Mouse (Mus musculus) intestine, embryonic 16.5 days (tissue): ENCODE results near the gene 1700030K09Rik. TPM values are rescaled to one million over a fixed set of nuclear protein-coding genes. Genes with fewer than 3 reads are reported as not detected.

Source experiments
- ATAC-seq: fragments of 200-750 bp; cut with Nextera tagmentation; 2 replicates; pipeline ENCODE4 v1.8.0; 2017; ENCODE audit warnings: moderate TSS enrichment, moderate library complexity
- H3K27ac ChIP-seq: fragments of 300-500 bp; sonication (generic); 2 replicates; pipeline ENCODE4 v1.5.1; 2014; ENCODE audit warnings: mild to moderate bottlenecking, low read length
- H3K27me3 ChIP-seq: fragments of 300-500 bp; sonication (generic); replicated peaks from 2 replicates; pipeline ENCODE4 v1.6.1; 2014; ENCODE audit warnings: low read length, control low read depth, mixed read lengths; ENCODE audit not compliant: control insufficient read depth, insufficient read depth
- H3K36me3 ChIP-seq: fragments of 300-500 bp; sonication (generic); 2 replicates; pipeline ENCODE4 v1.6.1; 2014; ENCODE audit warnings: low read length, control low read depth; ENCODE audit not compliant: control insufficient read depth, insufficient read depth
- H3K4me1 ChIP-seq: fragments of 300-500 bp; sonication (generic); 2 replicates; pipeline ENCODE4 v1.6.1; 2014; ENCODE audit warnings: low read length, control low read depth, mixed read lengths; ENCODE audit not compliant: control insufficient read depth, insufficient read depth
- H3K4me2 ChIP-seq: fragments of 300-500 bp; sonication (generic); 2 replicates; pipeline ENCODE4 v1.6.1; 2014; ENCODE audit warnings: low read depth, low read length, control low read depth
- H3K4me3 ChIP-seq: fragments of 300-500 bp; sonication (generic); 2 replicates; pipeline ENCODE4 v1.5.1; 2014; ENCODE audit warnings: mild to moderate bottlenecking, low read length
- H3K9ac ChIP-seq: fragments of 300-500 bp; sonication (generic); 2 replicates; pipeline ENCODE4 v1.6.1; 2014; ENCODE audit warnings: low read depth, low read length
- H3K9me3 ChIP-seq: fragments of 300-500 bp; sonication (generic); 2 replicates; pipeline ENCODE4 v1.6.1; 2016; ENCODE audit warnings: low read length, control low read depth; ENCODE audit not compliant: control insufficient read depth
- WGBS: fragments of 180-500 bp; shearing (Covaris S2); extraction: QIAGEN DNeasy Blood & Tissue Kit; methylation state at CpG from one replicate; pipeline ENCODE4 v1.1.7; 2014; 5-methylcytosine and 5-hydroxymethylcytosine counted together
- polyA plus RNA-seq: library from polyadenylated mRNA; unstranded; fragments of >200 nt; fragmentation: Nextera tagmentation; extraction: Ambion mirVana; gene quantifications from 2 replicates; pipeline ENCODE4 v1.2.1, GENCODE M21; 2015

1700030K09Rik gene
- polyA plus RNA-seq, 1 experiment from 2014 or later = 11.5 TPM

GRCm38 (mm10) chr8:72455317-72455716 lies 11.6 kb downstream of the 1700030K09Rik start:
- Histone ChIP-seq H3K9me3 (peaks cover 7% of the 10 kb centered on the region), H3K9ac (no peak overlapping the region), H3K27me3 (no peaks in the 10 kb centered on the region), H3K4me3 (no peak overlapping the region), H3K4me2 (no peak overlapping the region), H3K36me3 (peaks cover 24% of the 10 kb centered on the region), H3K4me1 (no peaks in the 10 kb centered on the region), H3K27ac (no peak overlapping the region)
- WGBS = 92% methylated on average over 4 of the region's 4 CpGs
- no peak for ATAC-seq

- Histone ChIP-seq H3K27ac (no peak overlapping the region), H3K27me3 (no peaks in the 10 kb centered on the region), H3K9me3 (peaks cover 7% of the 10 kb centered on the region), H3K36me3 (peaks cover 42% of the 10 kb centered on the region), H3K4me3 (no peak overlapping the region), H3K4me1 (no peaks in the 10 kb centered on the region), H3K9ac (no peak overlapping the region), H3K4me2 (no peak overlapping the region)
- ATAC-seq = no peak
- WGBS = 89% methylated on average over 3 of the region's 3 CpGs
Observed at GRCm38 (mm10) chr8:72457806-72458205, 14.1 kb downstream of the 1700030K09Rik start.

- H3K4me2 ChIP-seq = no peak overlapping the region
- no peaks in the 10 kb centered on the region for H3K27me3 ChIP-seq
- no peak overlapping the region for H3K9ac ChIP-seq
- no peaks in the 10 kb centered on the region for H3K4me1 ChIP-seq
- no peak overlapping the region for H3K4me3 ChIP-seq
- H3K9me3 ChIP-seq = peaks cover 5% of the 10 kb centered on the region
- ATAC-seq = no peak
- 82% methylated on average over 6 of the region's 6 CpGs for WGBS
- H3K27ac ChIP-seq = no peak overlapping the region
- H3K36me3 ChIP-seq = peaks cover 44% of the 10 kb centered on the region
Observed at GRCm38 (mm10) chr8:72458457-72458856, 14.8 kb downstream of the 1700030K09Rik start.

GRCm38 (mm10) chr8:72459881-72460533 lies 16.3 kb downstream of the 1700030K09Rik start:
- Histone ChIP-seq H3K4me2 (no peak overlapping the region), H3K9ac (no peak overlapping the region), H3K9me3 (no peaks in the 10 kb centered on the region), H3K36me3 (peaks cover 51% of the 10 kb centered on the region), H3K4me3 (no peak overlapping the region), H3K27ac (no peak overlapping the region), H3K4me1 (no peaks in the 10 kb centered on the region), H3K27me3 (no peaks in the 10 kb centered on the region)
- WGBS = 88% methylated on average over 4 of the region's 4 CpGs
- ATAC-seq = no peak

- WGBS = 91% methylated on average over 10 of the region's 10 CpGs
- H3K27me3 ChIP-seq = no peaks in the 10 kb centered on the region
- H3K9ac ChIP-seq = no peak overlapping the region
- no peaks in the 10 kb centered on the region for H3K9me3 ChIP-seq
- H3K4me3 ChIP-seq = no peak overlapping the region
- ATAC-seq = no peak
- H3K4me1 ChIP-seq = no peaks in the 10 kb centered on the region
- H3K27ac ChIP-seq = no peak overlapping the region
- no peak overlapping the region for H3K4me2 ChIP-seq
- H3K36me3 ChIP-seq = peaks cover 78% of the 10 kb centered on the region
Observed at GRCm38 (mm10) chr8:72464211-72464610, 20.5 kb downstream of the 1700030K09Rik start.

GRCm38 (mm10) chr8:72469243-72469642 lies 25.6 kb downstream of the 1700030K09Rik start:
- no peaks in the 10 kb centered on the region for H3K9me3 ChIP-seq
- H3K4me1 ChIP-seq = peaks cover 7% of the 10 kb centered on the region
- H3K27ac ChIP-seq = no peak overlapping the region
- H3K4me3 ChIP-seq = no peak overlapping the region
- no peaks in the 10 kb centered on the region for H3K27me3 ChIP-seq
- H3K4me2 ChIP-seq = no peak overlapping the region
- no peak overlapping the region for H3K9ac ChIP-seq
- WGBS = 86% methylated on average over 2 of the region's 2 CpGs
- H3K36me3 ChIP-seq = peaks cover 55% of the 10 kb centered on the region
- ATAC-seq = no peak

- 92% methylated on average over 8 of the region's 8 CpGs for WGBS
- no peaks in the 10 kb centered on the region for H3K27me3 ChIP-seq
- H3K9ac ChIP-seq = no peak overlapping the region
- no peak for ATAC-seq
- H3K27ac ChIP-seq = no peak overlapping the region
- H3K4me1 ChIP-seq = peaks cover 7% of the 10 kb centered on the region
- no peak overlapping the region for H3K4me2 ChIP-seq
- no peak overlapping the region for H3K4me3 ChIP-seq
- H3K9me3 ChIP-seq = no peaks in the 10 kb centered on the region
- peaks cover 50% of the 10 kb centered on the region for H3K36me3 ChIP-seq
Observed at GRCm38 (mm10) chr8:72469984-72470383, 26.3 kb downstream of the 1700030K09Rik start.

GRCm38 (mm10) chr8:72470684-72471083 lies 27.0 kb downstream of the 1700030K09Rik start:
- H3K36me3 ChIP-seq = peaks cover 44% of the 10 kb centered on the region
- peaks cover 7% of the 10 kb centered on the region for H3K4me1 ChIP-seq
- no peak overlapping the region for H3K9ac ChIP-seq
- WGBS = 95% methylated on average over 7 of the region's 7 CpGs
- no peaks in the 10 kb centered on the region for H3K9me3 ChIP-seq
- H3K4me2 ChIP-seq = no peak overlapping the region
- no peak overlapping the region for H3K4me3 ChIP-seq
- no peak for ATAC-seq
- no peak overlapping the region for H3K27ac ChIP-seq
- H3K27me3 ChIP-seq = no peaks in the 10 kb centered on the region

- peak within 1 kb of the TSS; percentile 97 for H3K4me2 ChIP-seq
- no peaks in the 10 kb centered on the region for H3K9me3 ChIP-seq
- peak; percentile 97 for ATAC-seq
- peak within 1 kb of the TSS; percentile 88 for H3K9ac ChIP-seq
- under 1% methylated on average over 80 of the region's 80 CpGs for WGBS
- peaks cover 12% of the 10 kb centered on the region for H3K4me1 ChIP-seq
- peak within 1 kb of the TSS; percentile 98 for H3K4me3 ChIP-seq
- H3K27me3 ChIP-seq = no peaks in the 10 kb centered on the region
- peak within 1 kb of the TSS; percentile 92 for H3K27ac ChIP-seq
- peaks cover 8% of the 10 kb centered on the region for H3K36me3 ChIP-seq
Observed at GRCm38 (mm10) chr8:72474826-72475546, 31.3 kb downstream of the 1700030K09Rik start, which contains the start of gene Cherp. TSS of gene Cherp (minus strand) at chr8:72475226.
